Mouse (Mus musculus): ENCODE data around the gene Fyb2.

GRCm38 (mm10) chr4:104876323-104876722 lies 36.9 kb upstream of the Fyb2 start, which contains the start of gene C8a:
- TF ChIP-seq ELF1 (IDR thresholded peaks at IDR 0.05; ENCODE audit: low read depth, low read length) (no peak), CTCF (IDR thresholded peaks at IDR 0.05 in 2 of 3, conservative IDR thresholded peaks at IDR 0.05 in 1 of 3; ENCODE audit: control insufficient read depth in 1 of 3, insufficient read depth in 1 of 3, low read depth in 2 of 3, low read length in 3 of 3, poor library complexity in 1 of 3, severe bottlenecking in 1 of 3) (no peak), ETS1 (IDR thresholded peaks at IDR 0.05; ENCODE audit: low read depth, low read length) (no peak), USF1 (IDR thresholded peaks at IDR 0.05; ENCODE audit: low read depth, low read length) (no peak), RAD21 (IDR thresholded peaks at IDR 0.05; ENCODE audit: low read depth, low read length) (no peak), TCF12 (IDR thresholded peaks at IDR 0.05; ENCODE audit: low read depth, low read length) (no peak), EP300 (IDR thresholded peaks at IDR 0.05; ENCODE audit: low read depth in 1 of 2, low read length in 2 of 2) (no peak), POLR2A (IDR thresholded peaks at IDR 0.05; ENCODE audit: control insufficient read depth in 1 of 2, insufficient read depth in 1 of 2, low read depth in 1 of 2, low read length in 2 of 2, poor library complexity in 1 of 2) (no peak), BHLHE40 (IDR thresholded peaks at IDR 0.05; ENCODE audit: borderline replicate concordance, low read depth, low read length) (no peak), ZC3H11A (IDR thresholded peaks at IDR 0.05; ENCODE audit: low read depth, low read length) (no peak), NRF1 (IDR thresholded peaks at IDR 0.05; ENCODE audit: insufficient read depth, low read depth, low read length, poor library complexity, severe bottlenecking) (no peak), KAT2A (conservative IDR thresholded peaks at IDR 0.05; ENCODE audit: low read depth, low read length) (no peak), JUND (IDR thresholded peaks at IDR 0.05; ENCODE audit: low read depth, low read length) (no peak)
